Mouse (Mus musculus) G1E (cell line): ENCODE data around the gene Atrip. TPM values are rescaled to one million over a fixed set of nuclear protein-coding genes. Genes with fewer than 3 reads are reported as not detected.

Experiments used
- ATAC-seq: 2 replicates; pipeline ENCODE4 v1.8.0; 2016; ENCODE audit warnings: mild to moderate bottlenecking; ENCODE audit not compliant: insufficient number of reproducible peaks, poor library complexity, low FRiP score, severe bottlenecking; ENCODE audit errors: extremely low read depth
- DNase-seq: peaks from one replicate; pipeline ENCODE4 v3.0.0; 2012; ENCODE audit warnings: low spot score
- H3K27me3 ChIP-seq: 2 replicates; pipeline ENCODE4 v1.6.1; 2012; ENCODE audit warnings: mild to moderate bottlenecking, low read length, inconsistent platforms; ENCODE audit not compliant: insufficient read depth
- H3K36me3 ChIP-seq: replicated peaks from 2 replicates; pipeline ENCODE3; 2012; ENCODE audit warnings: mild to moderate bottlenecking, inconsistent platforms
- H3K4me1 ChIP-seq: 2 replicates; pipeline ENCODE4 v1.6.1; 2012; ENCODE audit warnings: low read depth, low read length, inconsistent platforms, mixed read lengths; ENCODE audit not compliant: insufficient read depth
- H3K4me3 ChIP-seq: 2 replicates; pipeline ENCODE4 v1.5.1; 2012; ENCODE audit warnings: low read depth, mild to moderate bottlenecking, inconsistent platforms, low read length, moderate library complexity, mixed read lengths
- H3K9me3 ChIP-seq: replicated peaks from 2 replicates; pipeline ENCODE4 v1.6.1; 2012; ENCODE audit warnings: inconsistent platforms
- CTCF ChIP-seq: IDR thresholded peaks from 2 replicates; pipeline ENCODE4 v1.5.1; 2012; ENCODE audit warnings: low read depth, low read length, inconsistent platforms, mixed read lengths
- GATA1 ChIP-seq: IDR thresholded peaks from 2 replicates; pipeline ENCODE4 v1.6.1; 2012; ENCODE audit warnings: borderline replicate concordance, low read length, inconsistent platforms, mixed read lengths
- GATA2 ChIP-seq: IDR thresholded peaks from 2 replicates; pipeline ENCODE4 v1.6.1; 2012; ENCODE audit warnings: low read depth, low read length, inconsistent platforms, borderline replicate concordance
- POLR2AphosphoS5 ChIP-seq: IDR thresholded peaks from 2 replicates; pipeline ENCODE4 v1.6.1; 2012; ENCODE audit warnings: low read depth, low read length, inconsistent platforms; ENCODE audit not compliant: insufficient replicate concordance
- TAL1 ChIP-seq: conservative IDR thresholded peaks from 2 replicates; pipeline ENCODE4 v1.6.1; 2012; ENCODE audit warnings: low read depth, low read length, inconsistent platforms, mixed read lengths
- polyA plus RNA-seq: library from polyadenylated mRNA; stranded (reverse); fragments of >175 nt; gene quantifications from 2 replicates; pipeline ENCODE4 v1.2.3, GENCODE M21; 2012
- total RNA-seq, 2 experiments: library from RNA; stranded (forward) in 1 of 2; stranded (reverse) in 1 of 2; fragments of 200-1000 nt in 1 of 2; fragments of >200 nt in 1 of 2; fragmentation: Nextera tagmentation in 1 of 2; gene quantifications; 2 replicates each; pipeline ENCODE4 v1.2.3; 2014 to 2017

The Atrip gene
- total and polyA plus RNA-seq, 3 experiments = 9.2 to 18.1 (median 16.4) TPM

- Histone ChIP-seq H3K4me3 (no peak overlapping the region), H3K36me3 (no peaks in the 10 kb centered on the region), H3K9me3 (no peaks in the 10 kb centered on the region), H3K4me1 (no peaks in the 10 kb centered on the region), H3K27me3 (peaks cover 37% of the 10 kb centered on the region)
- no peak for ATAC-seq
- no peak for DNase-seq
- TF ChIP-seq GATA2 (no peak), GATA1 (no peak), POLR2AphosphoS5 (no peak), CTCF (no peak), TAL1 (no peak)
Measured at GRCm38 (mm10) chr9:109116205-109116604, 42.3 kb upstream of the Atrip start.

- no peak overlapping the region for H3K4me3 ChIP-seq
- no peak for DNase-seq
- no peak for ATAC-seq
- no peaks in the 10 kb centered on the region for H3K9me3 ChIP-seq
- no peaks in the 10 kb centered on the region for H3K4me1 ChIP-seq
- no peaks in the 10 kb centered on the region for H3K36me3 ChIP-seq
- H3K27me3 ChIP-seq = peaks cover 40% of the 10 kb centered on the region
- TF ChIP-seq CTCF (no peak), TAL1 (no peak), GATA2 (no peak), GATA1 (no peak), POLR2AphosphoS5 (no peak)
Measured at GRCm38 (mm10) chr9:109114871-109115270, 40.9 kb upstream of the Atrip start.

GRCm38 (mm10) chr9:109114276-109114675 is 40.4 kb upstream of the Atrip start:
- peaks cover 40% of the 10 kb centered on the region for H3K27me3 ChIP-seq
- no peak for ATAC-seq

GRCm38 (mm10) chr9:109113331-109113730 is 39.4 kb upstream of the Atrip start:
- ATAC-seq = no peak

More at GRCm38 (mm10) chr9:109114276-109114675, 40.4 kb upstream of the Atrip start:
- H3K36me3 ChIP-seq = no peaks in the 10 kb centered on the region
- TF ChIP-seq POLR2AphosphoS5 = no peak
- no peak for TF ChIP-seq GATA2
- no peak for TF ChIP-seq GATA1
- TF ChIP-seq CTCF = no peak
- no peak for TF ChIP-seq TAL1
- no peak overlapping the region for H3K4me3 ChIP-seq
- DNase-seq = no peak
- no peaks in the 10 kb centered on the region for H3K4me1 ChIP-seq
- no peaks in the 10 kb centered on the region for H3K9me3 ChIP-seq

GRCm38 (mm10) chr9:109111591-109111990 is 37.7 kb upstream of the Atrip start:
- Histone ChIP-seq H3K36me3 (no peaks in the 10 kb centered on the region), H3K27me3 (peaks cover 43% of the 10 kb centered on the region), H3K9me3 (no peaks in the 10 kb centered on the region), H3K4me3 (no peak overlapping the region), H3K4me1 (no peaks in the 10 kb centered on the region)
- DNase-seq = peak; percentile 0
- ATAC-seq = no peak
- no peak for TF ChIP-seq POLR2AphosphoS5
- TF ChIP-seq TAL1 = no peak
- TF ChIP-seq GATA1 = no peak
- TF ChIP-seq GATA2 = no peak
- no peak for TF ChIP-seq CTCF

More at GRCm38 (mm10) chr9:109113331-109113730, 39.4 kb upstream of the Atrip start:
- H3K4me1 ChIP-seq = no peaks in the 10 kb centered on the region
- H3K9me3 ChIP-seq = no peaks in the 10 kb centered on the region
- H3K4me3 ChIP-seq = no peak overlapping the region
- peak; percentile 0 for DNase-seq
- peaks cover 44% of the 10 kb centered on the region for H3K27me3 ChIP-seq
- H3K36me3 ChIP-seq = no peaks in the 10 kb centered on the region
- TF ChIP-seq POLR2AphosphoS5 (no peak), CTCF (no peak)

GRCm38 (mm10) chr9:109111101-109111500 is 37.2 kb upstream of the Atrip start:
- Histone ChIP-seq H3K27me3 (peaks cover 48% of the 10 kb centered on the region), H3K9me3 (no peaks in the 10 kb centered on the region), H3K4me3 (no peak overlapping the region), H3K4me1 (no peaks in the 10 kb centered on the region), H3K36me3 (no peaks in the 10 kb centered on the region)
- no peak for ATAC-seq
- TF ChIP-seq GATA2 (no peak), TAL1 (no peak), CTCF (no peak), GATA1 (no peak), POLR2AphosphoS5 (no peak)
- DNase-seq = no peak

GRCm38 (mm10) chr9:109110240-109110639 is 36.3 kb upstream of the Atrip start:
- H3K36me3 ChIP-seq = no peaks in the 10 kb centered on the region
- H3K4me3 ChIP-seq = no peak overlapping the region
- no peak for DNase-seq
- H3K27me3 ChIP-seq = peaks cover 55% of the 10 kb centered on the region
- no peaks in the 10 kb centered on the region for H3K4me1 ChIP-seq
- no peak for ATAC-seq
- no peaks in the 10 kb centered on the region for H3K9me3 ChIP-seq
- TF ChIP-seq GATA2 = no peak
- no peak for TF ChIP-seq POLR2AphosphoS5
- TF ChIP-seq CTCF = no peak
- TF ChIP-seq GATA1 = no peak
- no peak for TF ChIP-seq TAL1
